Mouse (Mus musculus) adrenal gland, postnatal 14 days (tissue): ENCODE results near the gene Crhr1. TPM values are rescaled to one million over a fixed set of nuclear protein-coding genes. Genes with fewer than 3 reads are reported as not detected.

ENCODE experiments used
- DNase-seq: peaks from one replicate; pipeline ENCODE4 v3.0.0; 2021; ENCODE audit warnings: mixed read lengths
- total RNA-seq: library from RNA; stranded (reverse); gene quantifications from 2 replicates; pipeline ENCODE4 v1.2.3, GENCODE M21; 2021

The Crhr1 gene
- total RNA-seq, 1 experiment from 2014 or later, result not detected

DNA sequence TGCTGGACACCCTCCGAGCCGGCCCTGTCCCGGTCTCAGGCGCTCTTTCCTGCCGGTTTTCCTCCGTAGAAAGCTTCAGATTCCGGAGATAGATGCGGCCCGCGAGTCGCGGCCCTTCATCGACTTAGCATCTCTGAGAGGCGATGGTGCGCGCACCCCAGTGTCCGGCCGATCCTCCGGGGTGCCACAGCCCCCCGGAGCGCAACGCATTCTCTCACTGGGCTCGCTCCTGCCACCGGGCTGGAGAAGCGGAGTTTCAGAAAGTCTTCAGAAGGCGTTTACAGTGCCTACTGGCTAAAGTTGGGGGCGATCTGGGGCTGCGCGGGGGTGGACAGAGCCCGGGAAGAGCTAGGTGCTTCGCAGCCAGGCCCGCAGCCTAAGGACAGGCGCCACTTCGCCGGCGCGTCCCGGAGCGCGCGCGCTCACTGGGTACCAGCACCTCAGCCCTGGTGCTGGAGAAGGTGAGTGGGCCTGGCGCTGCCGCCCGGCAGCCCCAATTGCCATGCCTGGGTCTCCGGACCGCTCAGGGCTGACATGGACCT, 858 bp downstream of the Crhr1 start:
- no peak for DNase-seq

DNA sequence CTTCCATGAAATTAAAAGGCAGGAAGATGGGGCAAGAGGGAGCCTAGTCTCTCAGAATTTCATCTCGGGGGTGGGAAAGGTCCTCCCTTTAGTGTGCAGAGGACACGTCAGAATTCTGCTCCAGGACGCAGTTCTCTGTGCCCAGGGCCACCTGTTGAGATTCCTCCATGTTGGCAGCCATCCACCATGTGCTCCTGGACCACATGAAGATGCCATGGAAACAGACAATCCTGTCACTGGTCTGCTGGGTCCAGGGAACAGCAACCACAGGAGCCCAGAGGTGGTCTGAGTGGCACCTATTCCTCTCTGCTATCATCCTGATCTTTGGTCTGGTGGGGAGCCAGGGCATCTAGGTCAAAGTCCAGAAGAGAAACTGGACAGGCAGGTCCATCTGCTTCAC, 6.3 kb downstream of the Crhr1 start:
- DNase-seq, result no peak

DNA sequence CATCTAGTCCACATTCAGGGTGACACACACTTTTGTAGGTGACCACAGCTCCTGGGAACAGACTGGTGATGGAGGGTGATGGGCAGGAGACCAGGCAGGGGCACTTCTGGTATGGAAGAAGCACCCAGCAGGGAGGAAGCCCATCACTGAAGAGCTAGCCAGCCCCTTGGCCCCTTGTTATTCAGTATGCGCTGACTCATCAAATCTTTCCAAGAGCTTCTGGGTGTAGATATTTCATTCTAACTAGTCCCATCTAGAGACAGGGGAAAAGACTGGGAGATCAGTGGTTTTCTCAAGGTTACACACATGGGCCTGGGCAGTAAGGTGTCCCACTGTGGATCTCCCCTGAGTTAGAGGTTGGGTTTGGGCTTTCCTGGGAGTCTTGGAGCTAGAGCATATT, 12.3 kb downstream of the Crhr1 start:
- no peak for DNase-seq

DNA sequence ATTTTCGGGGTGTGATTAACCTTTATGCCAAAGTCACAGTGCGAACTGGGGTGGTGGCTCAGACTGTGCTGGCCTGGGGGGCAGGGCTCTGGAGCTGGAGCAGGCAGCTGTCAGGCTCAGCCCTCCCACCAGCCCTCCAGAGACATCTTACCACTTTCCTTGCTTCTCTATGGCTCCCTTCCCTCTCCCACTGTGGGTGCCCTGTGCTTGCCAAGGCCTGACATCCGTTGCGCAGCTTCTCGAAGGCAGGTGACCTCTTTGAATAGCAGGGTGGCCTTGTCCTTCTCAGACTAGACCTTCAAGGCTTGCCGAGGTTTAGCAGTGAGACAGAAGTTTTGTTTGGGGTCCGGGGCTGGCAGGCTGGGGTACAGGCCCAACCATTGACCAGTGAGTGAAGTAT, 16.1 kb downstream of the Crhr1 start:
- DNase-seq, result no peak

GRCm38 (mm10) chr11:104150911-104151310, 18.3 kb downstream of the Crhr1 start:
- DNase-seq, result no peak

DNA sequence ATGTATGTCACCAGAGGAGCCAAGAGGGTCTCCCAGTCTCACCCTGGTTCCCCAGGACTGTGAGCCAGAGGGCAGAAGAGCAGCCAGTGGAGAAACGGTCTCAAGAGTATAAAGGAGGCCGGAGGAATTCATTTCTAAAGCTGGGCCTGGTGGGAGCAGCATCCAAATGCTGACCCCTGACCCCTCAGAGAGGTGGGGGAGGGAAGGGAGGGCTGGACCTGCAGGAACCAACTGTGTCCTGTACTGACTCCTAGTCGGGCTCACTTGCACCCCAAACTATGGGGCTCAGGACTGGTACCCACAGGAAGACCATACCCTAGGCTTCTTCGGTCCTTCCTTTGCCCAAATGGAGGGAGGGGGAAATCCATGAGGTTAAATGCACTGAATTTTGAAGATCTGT, 21.7 kb downstream of the Crhr1 start:
- DNase-seq, result no peak

GRCm38 (mm10) chr11:104154820-104155635, 22.4 kb downstream of the Crhr1 start:
- peak; percentile 18 for DNase-seq

GRCm38 (mm10) chr11:104155899-104156298, 23.2 kb downstream of the Crhr1 start:
- DNase-seq, result no peak

DNA sequence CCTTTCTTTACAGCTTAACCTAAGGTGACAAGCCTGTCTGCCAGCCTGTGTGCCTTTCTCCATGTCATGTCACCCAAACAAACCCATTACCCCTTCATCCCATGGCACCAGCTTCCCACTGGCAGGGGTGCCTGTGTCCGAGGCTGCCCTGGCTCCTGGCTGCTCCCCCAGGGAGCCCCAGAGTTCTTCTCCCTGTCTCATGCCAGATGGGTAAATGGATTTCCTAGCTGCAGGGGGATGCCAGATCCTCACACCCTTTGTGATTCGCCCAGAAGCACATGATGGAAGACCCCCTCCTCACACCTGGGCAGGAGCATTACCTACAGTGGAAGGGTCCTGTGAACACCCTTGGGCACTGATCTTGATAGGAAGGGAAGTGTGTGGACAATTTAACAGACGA, 23.7 kb downstream of the Crhr1 start:
- no peak for DNase-seq

DNA sequence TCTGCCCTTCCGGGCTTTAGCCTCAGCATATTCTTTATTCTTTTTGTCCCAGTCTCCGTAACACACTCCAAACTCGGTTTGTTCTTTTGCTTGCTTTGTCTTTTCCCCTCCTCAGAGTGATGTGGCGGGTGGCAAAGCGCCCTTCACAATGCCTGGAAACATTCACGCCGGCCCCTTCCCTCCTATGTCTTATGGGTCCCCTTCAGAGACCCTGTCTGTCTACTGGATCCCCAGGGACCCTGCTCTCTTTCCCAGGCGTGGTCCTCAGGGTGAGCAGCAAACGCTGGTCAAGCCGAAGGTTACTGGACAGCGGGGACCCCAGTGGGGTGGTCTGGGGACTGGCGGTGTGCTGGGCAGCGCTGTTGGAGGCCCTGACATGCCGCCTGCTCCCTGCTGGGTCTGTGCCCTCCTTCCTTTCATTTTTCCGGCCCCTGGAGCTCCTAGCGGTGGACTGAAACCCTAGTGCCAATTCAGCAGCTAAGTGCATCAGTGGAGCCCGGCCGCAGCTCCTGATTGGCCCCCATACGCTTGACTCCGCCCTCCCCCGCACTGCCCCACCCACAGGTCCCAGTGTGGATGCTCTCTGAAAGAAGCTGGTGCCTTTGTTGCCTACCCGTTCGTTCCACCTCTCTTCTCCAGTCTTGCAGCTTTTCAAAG, 25.1 kb downstream of the Crhr1 start:
- peak; percentile 81 for DNase-seq

DNA sequence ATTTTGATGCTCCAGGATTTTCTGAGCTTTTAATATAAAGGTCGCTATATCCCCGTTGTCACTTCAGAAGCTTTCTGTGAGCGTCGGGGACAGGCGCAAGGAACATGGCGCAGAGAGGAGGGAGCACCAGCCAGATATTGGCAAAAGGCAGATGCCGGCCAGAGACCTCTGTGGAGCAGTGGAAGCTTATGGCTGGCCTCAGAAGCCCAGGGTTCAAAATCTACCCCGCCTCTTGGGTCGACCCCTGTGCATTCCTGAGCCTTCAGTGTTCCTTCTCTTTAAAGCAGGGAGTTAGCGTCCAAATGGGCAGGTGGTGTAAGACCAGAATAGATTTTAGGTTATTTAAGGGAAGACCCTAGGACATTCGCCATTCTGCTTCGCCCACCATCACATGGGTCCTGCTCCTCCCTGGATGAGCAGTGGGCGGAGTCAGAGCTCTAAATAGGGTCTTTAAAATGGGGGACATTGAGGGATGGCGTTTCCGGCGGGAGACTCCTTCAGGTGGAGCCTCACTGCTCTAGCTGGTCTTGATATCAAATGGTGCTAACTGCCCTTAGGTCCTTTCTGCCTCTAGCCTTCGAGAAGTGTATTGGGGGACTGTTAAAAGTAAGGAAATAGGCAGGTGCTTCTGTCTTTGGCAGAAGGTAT, 25.7 kb downstream of the Crhr1 start:
- no peak for DNase-seq

DNA sequence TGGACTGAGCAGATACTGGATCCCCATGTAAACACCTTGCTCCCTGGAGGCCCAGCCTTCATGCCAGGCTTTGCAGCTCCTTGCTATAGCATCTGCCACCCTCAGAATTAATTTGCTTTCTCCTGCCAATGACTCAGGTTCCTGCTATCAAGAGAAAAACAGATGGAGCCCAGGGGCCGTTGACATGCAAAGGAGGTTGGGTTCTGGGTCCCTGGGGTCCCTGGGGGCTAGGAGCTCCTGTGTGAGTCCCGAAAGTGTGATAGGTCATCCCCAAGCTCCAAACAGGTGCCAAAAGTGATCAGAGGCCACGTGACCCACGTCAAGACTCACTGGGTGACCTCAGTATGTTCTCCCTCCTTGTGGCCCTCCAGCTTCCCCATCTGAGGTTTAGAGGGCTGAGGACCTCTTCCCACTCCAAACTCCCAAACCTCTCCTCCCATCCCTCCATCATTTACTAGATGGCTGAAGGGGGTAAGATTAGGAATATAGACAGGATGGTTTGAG, 27.2 kb downstream of the Crhr1 start:
- no peak for DNase-seq

DNA sequence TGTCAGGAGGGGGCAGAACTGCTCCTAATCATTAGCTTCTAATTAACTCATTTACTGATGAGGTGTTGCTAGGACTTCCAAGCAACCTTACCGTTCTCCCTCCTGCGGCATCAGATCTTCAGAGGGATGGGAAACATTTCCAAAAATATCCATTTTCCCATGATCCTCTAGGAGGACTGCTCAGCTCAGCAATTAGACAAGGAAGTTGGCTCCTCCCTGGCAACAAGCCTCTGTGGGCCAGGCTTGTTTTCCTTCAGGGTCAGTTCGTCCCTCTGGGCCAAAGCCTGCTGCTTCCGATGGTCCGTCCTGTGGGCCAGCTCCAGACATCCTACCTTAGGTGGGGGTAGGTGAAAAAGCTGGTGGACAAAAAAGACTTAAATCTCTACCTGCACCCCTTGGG, 28.5 kb downstream of the Crhr1 start:
- no peak for DNase-seq

GRCm38 (mm10) chr11:104164257-104164656, 31.6 kb downstream of the Crhr1 start:
- DNase-seq, result no peak

DNA sequence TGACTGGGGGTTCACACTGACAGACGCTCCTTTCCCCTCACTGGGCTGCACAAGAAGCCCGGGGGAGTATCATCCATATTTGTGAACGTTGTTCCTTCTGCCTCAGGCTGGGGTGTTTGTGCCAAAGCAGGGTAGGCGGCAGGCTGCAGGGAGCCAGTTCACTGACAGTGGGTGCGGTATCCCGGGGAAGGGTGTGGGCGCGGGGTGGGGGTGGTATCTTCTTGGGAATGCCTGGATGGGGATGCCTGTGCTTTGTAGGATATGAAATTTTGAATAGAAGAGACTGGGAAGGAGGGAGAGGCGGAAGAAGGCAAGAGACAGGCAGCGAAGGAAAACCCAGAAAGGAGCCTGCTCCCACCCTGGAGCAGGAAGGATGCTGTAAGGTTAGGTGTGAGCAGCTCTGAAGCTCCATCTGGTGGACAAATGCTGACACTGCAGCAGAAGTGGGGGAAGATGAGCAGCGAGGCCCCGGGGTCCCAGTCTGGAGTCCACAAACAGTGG, 38.7 kb downstream of the Crhr1 start:
- DNase-seq, result peak; percentile 72

DNA sequence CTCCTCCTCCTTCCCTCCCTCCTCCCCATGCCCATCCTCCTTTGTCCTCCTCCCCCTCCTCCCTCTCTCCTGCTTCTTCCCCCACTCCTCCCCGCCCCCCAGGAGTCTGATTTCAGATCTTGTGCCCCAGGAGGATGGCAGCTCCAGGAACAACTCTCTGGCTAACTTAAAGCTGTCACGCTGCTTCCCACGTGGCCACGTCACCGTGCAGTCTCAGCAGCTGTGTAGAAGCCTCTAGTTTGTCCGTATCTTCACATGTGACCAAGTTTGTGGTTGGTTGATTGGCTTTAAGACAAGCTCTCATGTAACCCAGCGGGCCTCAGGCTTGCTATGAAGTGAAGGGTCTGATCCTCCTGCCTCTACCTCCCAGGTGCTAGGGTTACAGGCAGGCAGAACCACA, 46.2 kb downstream of the Crhr1 start:
- no peak for DNase-seq

DNA sequence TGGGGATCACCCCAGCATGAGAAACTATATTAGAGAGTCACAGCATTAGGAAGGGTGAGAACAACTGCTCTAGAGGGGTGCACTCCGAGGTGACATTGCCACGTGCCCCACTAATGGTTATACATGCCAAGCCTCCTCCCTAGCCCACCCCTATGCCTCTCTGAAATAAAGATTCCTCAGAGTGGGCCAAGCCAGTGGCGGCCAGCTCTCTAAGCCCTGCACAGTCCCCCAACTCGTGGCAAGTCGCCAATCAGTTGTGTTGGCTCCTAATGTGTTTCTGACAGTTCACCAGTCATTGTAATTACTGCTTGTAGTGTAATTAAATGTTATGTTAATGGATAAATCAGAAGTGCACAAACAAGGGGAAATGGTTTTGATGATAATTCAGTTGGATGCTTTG, 47.1 kb downstream of the Crhr1 start:
- no peak for DNase-seq

DNA sequence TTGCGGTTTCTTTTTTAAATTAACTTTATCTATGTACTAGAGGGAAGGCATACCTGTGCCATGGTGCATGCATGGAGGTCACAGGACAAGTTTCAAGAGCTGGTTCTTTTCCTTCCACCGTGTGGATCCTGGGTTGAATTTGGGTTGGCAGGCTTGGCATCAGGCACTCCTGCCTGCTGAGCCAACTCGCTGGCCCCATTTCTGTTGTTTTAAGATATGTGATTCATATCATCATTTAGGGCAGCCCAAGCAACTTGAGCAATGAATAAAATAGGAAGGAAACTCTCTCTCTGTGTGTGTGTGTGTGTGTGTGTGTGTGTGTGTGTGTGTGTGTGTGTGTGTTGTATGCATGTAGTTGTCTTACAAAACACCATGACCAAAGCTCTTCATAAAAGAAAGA, 49.5 kb downstream of the Crhr1 start:
- no peak for DNase-seq

DNA sequence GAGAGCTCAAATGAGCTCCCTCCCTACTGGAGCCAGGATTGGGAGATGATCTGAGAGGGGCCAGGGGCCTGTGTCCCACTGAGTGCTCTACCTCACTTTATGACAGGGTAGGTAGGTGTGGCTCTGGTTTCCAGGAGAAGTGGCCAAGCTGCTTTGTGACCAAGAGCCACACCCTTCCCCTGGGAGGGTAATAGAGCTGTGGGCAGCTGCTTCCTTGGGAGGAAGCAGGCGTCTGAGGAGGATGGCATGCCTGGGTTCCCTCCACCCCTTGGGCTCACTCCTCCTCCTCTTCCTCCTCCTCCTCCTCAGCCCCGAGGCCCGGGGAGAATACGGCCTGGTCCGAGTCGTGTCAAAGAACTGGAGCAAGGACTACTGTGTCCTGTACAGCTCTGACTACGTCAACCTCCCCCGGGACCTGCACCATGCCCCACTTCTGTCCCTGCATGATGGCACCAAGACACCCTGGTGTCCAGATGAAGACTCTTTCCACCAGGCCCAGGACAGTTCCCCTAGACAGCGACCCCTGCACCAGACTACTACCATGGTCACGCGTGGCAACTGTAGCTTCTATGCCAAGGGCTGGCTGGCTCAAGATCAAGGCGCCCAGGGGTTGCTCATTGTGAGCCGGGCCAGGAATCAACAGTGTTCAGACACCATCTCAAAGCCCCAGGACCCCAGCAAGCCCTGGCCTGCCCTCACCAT, 53.6 kb downstream of the Crhr1 start, which contains the start of gene Sppl2c:
Sppl2c (plus strand) TSS at position 193 of the 702 bp plus-strand sequence.
- no peak for DNase-seq

DNA sequence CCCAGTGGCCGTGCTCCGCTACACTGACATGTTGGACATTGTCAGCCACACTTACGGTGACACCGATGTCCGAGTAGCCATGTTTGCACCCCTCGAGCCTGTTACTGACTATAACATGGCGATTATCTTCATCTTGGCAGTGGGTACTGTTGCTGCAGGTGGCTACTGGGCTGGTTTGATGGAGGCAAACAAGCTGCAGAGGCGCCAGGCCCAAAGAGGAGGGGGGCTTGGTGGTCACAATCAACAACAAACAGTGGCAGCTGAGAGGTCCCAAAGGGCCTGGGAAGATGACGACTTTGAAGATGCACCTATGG, 54.1 kb downstream of the Crhr1 start:
- DNase-seq, result no peak

DNA sequence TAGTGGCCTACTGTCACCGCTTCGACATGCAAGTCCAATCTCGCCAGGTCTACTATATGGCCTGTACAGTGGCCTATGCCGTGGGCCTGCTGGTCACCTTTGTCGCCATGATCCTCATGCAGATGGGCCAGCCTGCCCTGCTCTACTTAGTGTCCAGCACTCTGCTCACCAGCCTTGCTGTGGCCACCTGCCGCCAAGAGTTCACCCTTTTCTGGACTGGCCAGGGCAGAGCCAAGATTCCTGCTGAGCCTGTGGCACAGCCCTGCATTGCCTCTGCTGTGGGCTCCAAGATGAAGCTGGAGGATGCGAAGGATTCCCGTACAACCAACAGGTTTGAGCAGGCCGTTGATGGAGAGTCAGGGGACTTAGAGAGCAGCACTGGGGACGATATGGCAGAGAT, 55.1 kb downstream of the Crhr1 start:
- no peak for DNase-seq

GRCm38 (mm10) chr11:104190008-104190407, 57.4 kb downstream of the Crhr1 start:
- DNase-seq, result no peak
